Comparison of ENCODE assay signal across 28 mouse cellular contexts in the genomic region with DNA sequence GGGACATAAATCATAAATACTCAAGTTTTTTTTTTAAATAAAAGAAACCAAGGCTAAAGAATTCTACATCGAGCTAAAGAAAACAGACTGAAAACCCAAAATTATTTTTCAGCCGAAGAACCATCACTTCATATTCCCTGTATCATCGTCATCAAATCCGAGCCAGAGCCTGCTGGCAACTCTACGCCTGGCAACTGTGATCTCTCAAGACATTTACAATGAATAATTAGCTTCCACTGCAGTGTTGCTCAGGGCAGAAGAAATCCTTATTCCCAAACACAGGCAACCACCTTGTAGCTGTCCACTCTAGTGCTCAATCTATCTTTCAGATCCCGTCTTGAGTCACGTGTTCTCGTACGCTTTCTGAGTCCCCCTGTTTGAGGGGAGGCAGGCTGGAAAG.
A peak's percentile ranks its signal among the peaks of the same experiment; 100 is the strongest.
DNase-seq lines count a peak whose midpoint lies in the region; ATAC-seq lines count a peak whose summit lies in the region.
"Had no signal": no experiment of that assay in that cellular context is flagged by ENCODE, and none has a peak within 500 bp of the region (broad histone marks: within the 10 kb centered on the region; RNA-seq: fewer than 3 reads in every experiment).

No protein-coding gene starts in this region.

- peak; percentile 9 for DNase-seq in embryo, embryonic 11 days
- DNase-seq in embryo, embryonic 9.5 days (ENCODE audit: extremely low spot score): no peak
- no peak for DNase-seq in hindbrain, embryonic 11.5 days (ENCODE audit: low spot score)
- peak; percentile 7 for DNase-seq in retina, postnatal 1 day
- DNase-seq in retina, embryonic 14.5 days (ENCODE audit: low spot score): no peak
- DNase-seq: adrenal gland, adult 8-10 months; B cell, adult 2 months; gastrocnemius, postnatal 10 days; heart, adult 11 months; kidney, adult 2 months; kidney, postnatal 36 days; liver, postnatal 0 days; lung, postnatal 4 days; right cerebral cortex, postnatal 4 days; thymus, postnatal 14 days had no signal

- 62% methylated on average over 9 of the region's 9 CpGs for WGBS in hindbrain, embryonic 16.5 days
- 80% methylated on average over 9 of the region's 9 CpGs for WGBS in hindbrain, embryonic 11.5 days
- WGBS in stomach, embryonic 15.5 days: 41% methylated on average over 9 of the region's 9 CpGs
- WGBS in intestine, embryonic 15.5 days: 46% methylated on average over 9 of the region's 9 CpGs

- no peaks in the 10 kb centered on the region for H3K27me3 ChIP-seq in hindbrain, embryonic 16.5 days (replicated peaks; ENCODE audit: control insufficient read depth, insufficient read depth, low read length)
- no peaks in the 10 kb centered on the region for H3K27me3 ChIP-seq in hindbrain, embryonic 11.5 days (ENCODE audit: control insufficient read depth, insufficient read depth, low read length)
- no peaks in the 10 kb centered on the region for H3K27me3 ChIP-seq in stomach, embryonic 15.5 days (replicated peaks)
- no peaks in the 10 kb centered on the region for H3K27me3 ChIP-seq in intestine, embryonic 15.5 days (replicated peaks)
- H3K27me3 ChIP-seq: embryonic facial prominence, embryonic 15.5 days; heart, embryonic 15.5 days; liver, embryonic 12.5 days; megakaryocyte, embryonic 14.5 days; midbrain, embryonic 15.5 days had no signal

- H3K4me2 ChIP-seq in hindbrain, embryonic 16.5 days (ENCODE audit: low read length): peak overlapping the region; percentile 24; the same call in 1 of the 2 replicates
- H3K4me2 ChIP-seq in hindbrain, embryonic 11.5 days (replicated peaks; ENCODE audit: low read depth, low read length): no peak overlapping the region
- peak overlapping the region; percentile 17; the same call in 1 of the 2 replicates for H3K4me2 ChIP-seq in stomach, embryonic 15.5 days
- no peak overlapping the region for H3K4me2 ChIP-seq in intestine, embryonic 15.5 days (replicated peaks)
- H3K4me2 ChIP-seq: embryonic facial prominence, embryonic 15.5 days; heart, embryonic 15.5 days; hindbrain, embryonic 14.5 days; liver, embryonic 12.5 days; midbrain, embryonic 15.5 days had no signal

- H3K36me3 ChIP-seq in hindbrain, embryonic 16.5 days (ENCODE audit: control insufficient read depth, insufficient read depth, low read length): no peaks in the 10 kb centered on the region
- no peaks in the 10 kb centered on the region for H3K36me3 ChIP-seq in hindbrain, embryonic 11.5 days (ENCODE audit: control insufficient read depth, insufficient read depth, low read length)
- H3K36me3 ChIP-seq in stomach, embryonic 15.5 days: no peaks in the 10 kb centered on the region
- no peaks in the 10 kb centered on the region for H3K36me3 ChIP-seq in intestine, embryonic 15.5 days
- H3K36me3 ChIP-seq: embryonic facial prominence, embryonic 10.5 days; embryonic facial prominence, embryonic 15.5 days; heart, embryonic 10.5 days; heart, embryonic 15.5 days; liver, embryonic 12.5 days; midbrain, embryonic 15.5 days had no signal

- H3K27ac ChIP-seq in hindbrain, embryonic 16.5 days (ENCODE audit: low read depth, low read length): no peak overlapping the region
- no peak overlapping the region for H3K27ac ChIP-seq in hindbrain, embryonic 11.5 days (ENCODE audit: low read depth, low read length)
- no peak overlapping the region for H3K27ac ChIP-seq in stomach, embryonic 15.5 days
- H3K27ac ChIP-seq in intestine, embryonic 15.5 days: no peak overlapping the region
- H3K27ac ChIP-seq: embryonic facial prominence, embryonic 10.5 days; embryonic facial prominence, embryonic 15.5 days; heart, embryonic 10.5 days; heart, embryonic 15.5 days; hindbrain, embryonic 14.5 days; layer of hippocampus, adult 2 months; liver, embryonic 12.5 days; midbrain, embryonic 15.5 days had no signal

- no peak overlapping the region for H3K9ac ChIP-seq in hindbrain, embryonic 16.5 days (ENCODE audit: low read depth, low read length)
- H3K9ac ChIP-seq in hindbrain, embryonic 11.5 days (ENCODE audit: low read depth, low read length): no peak overlapping the region
- no peak overlapping the region for H3K9ac ChIP-seq in stomach, embryonic 15.5 days
- no peak overlapping the region for H3K9ac ChIP-seq in intestine, embryonic 15.5 days
- H3K9ac ChIP-seq: embryonic facial prominence, embryonic 15.5 days; heart, embryonic 15.5 days; hindbrain, embryonic 14.5 days; liver, embryonic 12.5 days; liver, postnatal 0 days; midbrain, embryonic 15.5 days had no signal

- no peaks in the 10 kb centered on the region for H3K9me3 ChIP-seq in hindbrain, embryonic 16.5 days (ENCODE audit: control insufficient read depth, low read length)
- no peaks in the 10 kb centered on the region for H3K9me3 ChIP-seq in hindbrain, embryonic 11.5 days (ENCODE audit: control insufficient read depth, low read length)
- no peaks in the 10 kb centered on the region for H3K9me3 ChIP-seq in stomach, embryonic 15.5 days
- H3K9me3 ChIP-seq in intestine, embryonic 15.5 days: no peaks in the 10 kb centered on the region
- H3K9me3 ChIP-seq: embryonic facial prominence, embryonic 10.5 days; embryonic facial prominence, embryonic 15.5 days; heart, embryonic 10.5 days; heart, embryonic 15.5 days; liver, embryonic 12.5 days; megakaryocyte, embryonic 14.5 days; midbrain, embryonic 15.5 days had no signal

- no peak overlapping the region for H3K4me3 ChIP-seq in hindbrain, embryonic 16.5 days (ENCODE audit: low read length)
- no peak overlapping the region for H3K4me3 ChIP-seq in hindbrain, embryonic 11.5 days (ENCODE audit: low read depth, low read length)
- no peak overlapping the region for H3K4me3 ChIP-seq in stomach, embryonic 15.5 days (replicated peaks)
- H3K4me3 ChIP-seq in intestine, embryonic 15.5 days (replicated peaks): no peak overlapping the region
- H3K4me3 ChIP-seq: embryonic facial prominence, embryonic 10.5 days; embryonic facial prominence, embryonic 15.5 days; heart, embryonic 10.5 days; heart, embryonic 15.5 days; layer of hippocampus, adult 2 months; liver, embryonic 12.5 days; megakaryocyte, embryonic 14.5 days; midbrain, embryonic 15.5 days had no signal

- no peaks in the 10 kb centered on the region for H3K4me1 ChIP-seq in hindbrain, embryonic 16.5 days (ENCODE audit: control insufficient read depth, insufficient read depth, low read depth, low read length)
- no peaks in the 10 kb centered on the region for H3K4me1 ChIP-seq in hindbrain, embryonic 11.5 days (replicated peaks; ENCODE audit: control insufficient read depth, insufficient read depth, low read length)
- H3K4me1 ChIP-seq in stomach, embryonic 15.5 days: no peaks in the 10 kb centered on the region
- no peaks in the 10 kb centered on the region for H3K4me1 ChIP-seq in intestine, embryonic 15.5 days (replicated peaks)
- H3K4me1 ChIP-seq: embryonic facial prominence, embryonic 15.5 days; heart, embryonic 15.5 days; megakaryocyte, embryonic 14.5 days; midbrain, embryonic 15.5 days had no signal

- peak; percentile 48 for ATAC-seq in hindbrain, embryonic 16.5 days
- ATAC-seq in hindbrain, embryonic 11.5 days (ENCODE audit: low FRiP score): no peak
- no peak for ATAC-seq in stomach, embryonic 15.5 days (ENCODE audit: insufficient read depth, low FRiP score, low read depth)
- ATAC-seq in intestine, embryonic 15.5 days: no peak
- ATAC-seq: activated CD4-positive, CD25-positive, alpha-beta regulatory T cell, adult 4 months; liver, embryonic 12.5 days; liver, postnatal 0 days; midbrain, embryonic 15.5 days had no signal

Comparison
In these comparisons a context has a peak if more than half of its experiments do, and no peak if none do; other contexts are left out.
1. DNase-seq: peak in embryo, embryonic 11 days (single experiment) and retina, postnatal 1 day (single experiment); none in embryo, embryonic 9.5 days (single experiment), hindbrain, embryonic 11.5 days (single experiment) and retina, embryonic 14.5 days (single experiment).
2. H3K4me2 ChIP-seq: peak in hindbrain, embryonic 16.5 days (single experiment) and stomach, embryonic 15.5 days (single experiment); none in hindbrain, embryonic 11.5 days (single experiment) and intestine, embryonic 15.5 days (single experiment).